Mouse (Mus musculus) liver, adult (tissue): ENCODE measurements around the gene Lipf.

Source experiments
- GATA4 ChIP-seq: IDR thresholded peaks from 2 replicates; pipeline ENCODE4 v1.6.1; 2014; ENCODE audit warnings: mild to moderate bottlenecking, low read length; ENCODE audit not compliant: insufficient replicate concordance

Gene Lipf

DNA sequence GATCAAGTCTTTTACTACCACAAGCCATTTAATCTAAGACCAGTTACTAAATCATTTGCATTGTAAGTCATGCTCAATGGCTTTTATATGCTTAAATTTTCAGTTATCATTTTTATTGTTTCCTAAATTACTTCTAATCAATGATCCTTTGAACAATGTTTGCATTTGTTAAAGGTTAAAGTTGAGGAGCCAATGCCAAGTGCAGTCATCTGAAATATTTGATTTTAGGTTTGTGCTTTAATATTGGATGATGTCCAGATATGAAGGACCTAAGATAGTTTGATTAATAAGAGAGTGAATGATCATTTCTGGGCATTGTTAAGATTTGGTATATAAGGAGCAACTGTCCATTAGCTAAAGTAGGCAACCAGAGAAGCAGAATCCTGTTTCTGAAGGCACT is at the start of gene Lipf:
TSS of gene Lipf (plus strand) at position 301 of the 400 bp plus-strand sequence.
- TF ChIP-seq GATA4 = no peak

DNA sequence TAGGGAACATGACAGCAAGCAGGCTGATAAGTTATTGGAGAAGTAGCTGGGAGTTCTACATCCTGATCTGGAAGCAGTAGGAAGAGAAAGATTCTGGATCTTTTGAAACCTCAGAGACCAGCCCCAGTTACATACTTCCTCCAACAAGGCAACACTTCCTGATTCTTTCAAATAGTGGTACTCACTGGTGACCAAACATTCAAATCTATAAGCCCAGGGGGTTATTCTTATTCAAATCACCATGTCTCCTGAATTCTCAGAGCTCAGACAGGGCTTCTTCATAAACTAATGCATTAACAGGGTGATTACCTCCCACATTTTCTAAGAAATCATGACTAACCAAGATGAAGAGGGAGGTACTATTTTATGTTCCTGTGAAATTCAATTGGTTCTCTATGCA is 36.9 kb upstream of the Lipf start:
- no peak for TF ChIP-seq GATA4

- TF ChIP-seq GATA4 = no peak
Measured at GRCm38 (mm10) chr19:33979007-33979406, 18.0 kb downstream of the Lipf start.

DNA sequence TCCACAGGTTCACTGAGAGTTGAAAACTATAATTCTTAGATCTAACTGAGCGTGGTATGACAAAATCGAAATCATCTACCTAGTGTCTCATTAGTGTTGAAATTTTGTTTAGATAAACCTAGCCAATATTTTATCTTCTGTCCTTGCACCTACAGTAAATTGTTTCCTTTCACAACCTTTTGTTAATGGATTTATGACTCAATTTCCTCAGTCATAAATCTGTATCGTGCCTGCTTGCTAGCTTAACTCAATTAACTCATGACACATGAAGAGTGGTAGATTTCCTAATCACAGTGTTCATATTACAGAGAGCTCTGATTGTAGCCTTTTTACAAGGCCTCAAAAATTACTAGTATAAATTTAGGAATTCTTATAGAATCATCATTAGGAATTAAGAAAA is 22.1 kb downstream of the Lipf start:
- TF ChIP-seq GATA4 = no peak

GRCm38 (mm10) chr19:34008002-34008401 is 47.0 kb downstream of the Lipf start, which contains the start of gene Lipk:
TSS of gene Lipk (plus strand) at chr19:34008290.
- TF ChIP-seq GATA4 = no peak

DNA sequence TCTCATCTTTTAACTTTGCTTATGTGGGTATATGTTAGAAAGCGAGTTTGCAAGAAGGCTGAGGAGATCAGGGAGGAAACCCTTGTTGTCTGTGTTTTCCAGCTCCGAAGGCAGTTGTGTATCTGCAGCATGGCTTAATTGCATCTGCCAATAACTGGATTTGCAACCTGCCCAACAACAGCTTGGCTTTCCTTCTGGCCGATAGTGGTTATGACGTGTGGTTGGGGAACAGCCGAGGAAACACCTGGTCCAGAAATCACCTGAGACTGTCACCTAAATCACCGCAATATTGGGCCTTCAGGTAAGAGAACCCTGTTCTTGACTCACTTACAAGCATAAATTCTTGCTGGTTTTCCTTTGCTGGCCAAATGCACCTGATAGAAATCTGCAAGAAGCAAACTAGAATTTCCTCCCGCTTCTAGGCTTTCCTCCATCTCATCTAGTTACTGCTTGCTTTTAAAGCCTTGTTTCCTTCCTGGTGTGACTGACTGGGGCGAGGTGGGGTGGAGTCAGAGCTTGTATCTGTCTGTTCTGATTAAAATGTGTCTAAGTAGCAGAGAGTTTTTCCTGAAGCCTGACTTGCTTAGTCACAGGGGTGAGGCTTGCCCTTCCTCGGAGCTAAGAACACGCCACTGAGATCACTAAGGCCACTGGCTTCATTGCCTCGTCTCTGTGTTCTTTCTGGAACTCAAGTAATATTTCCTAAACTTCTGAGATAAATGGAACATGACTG is 60.6 kb downstream of the Lipf start:
- peak; percentile 20; the same call in 1 of the 2 replicates for TF ChIP-seq GATA4

DNA sequence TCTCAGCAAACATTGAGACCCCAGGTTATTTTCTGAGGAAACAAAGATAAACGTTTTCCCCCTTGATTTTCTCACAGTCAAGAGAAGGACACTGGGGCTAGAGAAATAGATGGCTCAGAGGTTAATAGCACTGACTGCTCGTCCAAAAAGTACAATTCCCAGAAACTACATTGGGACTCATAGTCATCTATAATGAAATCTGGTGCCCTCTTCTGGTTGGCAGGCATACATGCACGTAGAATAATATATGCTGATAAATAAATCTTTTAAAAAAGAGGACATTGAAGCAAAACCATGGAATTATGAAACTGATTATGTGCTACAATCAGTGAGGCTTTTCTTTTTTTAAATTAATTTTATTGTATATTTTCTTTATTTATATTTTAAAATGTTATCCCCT is 61.8 kb downstream of the Lipf start:
- no peak for TF ChIP-seq GATA4
